Mouse (Mus musculus): ENCODE measurements at regions not wholly inside any gene's neighbourhood (a gene's known extent, or its start where the extent isn't known, plus 50 kb on each side); places are given as distances from the start of the nearest gene placed in this dataset.

DNA sequence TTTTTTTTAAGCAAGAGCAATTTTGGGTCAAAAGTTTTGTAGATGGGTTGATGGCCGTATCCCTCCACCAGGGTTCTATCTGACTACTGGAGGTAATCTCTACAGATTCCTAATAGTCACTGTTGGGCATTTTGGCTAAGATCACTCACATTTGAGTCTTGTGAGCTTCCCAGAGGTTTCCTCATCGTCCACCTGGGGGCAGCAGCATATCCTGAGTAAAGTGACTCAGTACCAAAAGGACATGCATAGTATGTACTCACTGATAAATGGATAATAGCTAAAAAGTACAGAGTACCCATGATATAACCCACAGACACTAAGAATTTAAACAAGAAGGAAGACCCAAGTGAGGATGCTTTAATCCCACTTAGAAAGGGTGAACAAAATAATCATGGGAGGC is 1390.0 kb downstream of the Amy2a5 start:
- peak; percentile 40 for DNase-seq (ENCODE audit: low read depth, low spot score)

Data from ES-CJ7 (cell line).